Mouse (Mus musculus) ovary, adult 18-20 months (tissue): ENCODE results near the gene Tatdn2.
A peak's percentile ranks its signal among the peaks of the same experiment; 100 is the strongest.

ENCODE experiments used
- DNase-seq: peaks from one replicate; pipeline ENCODE4 v3.0.0; 2022; ENCODE audit warnings: low spot score, mixed read lengths

The Tatdn2 gene

GRCm38 (mm10) chr6:113714276-113714675 is 17.4 kb downstream of the Tatdn2 start:
- no peak for DNase-seq

DNA sequence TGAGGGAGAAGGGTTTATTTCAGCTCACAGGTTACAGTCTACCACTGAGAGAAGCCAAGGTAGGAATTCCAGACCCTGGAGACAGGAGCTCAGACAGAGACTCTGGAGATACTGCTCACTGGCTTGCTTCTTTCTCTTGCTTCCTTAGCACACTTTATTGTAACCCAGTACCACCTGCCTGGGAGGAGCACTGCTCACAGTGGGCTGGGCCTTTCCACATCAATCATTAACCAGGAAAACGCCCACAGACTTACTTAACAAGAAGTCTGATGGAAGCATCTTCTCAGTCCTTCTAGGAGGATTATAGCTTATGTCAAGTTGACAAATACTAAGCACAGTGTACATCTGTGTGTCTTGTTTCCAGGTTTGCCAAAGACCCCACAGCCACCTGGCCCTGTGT is 17.9 kb downstream of the Tatdn2 start:
- no peak for DNase-seq

DNA sequence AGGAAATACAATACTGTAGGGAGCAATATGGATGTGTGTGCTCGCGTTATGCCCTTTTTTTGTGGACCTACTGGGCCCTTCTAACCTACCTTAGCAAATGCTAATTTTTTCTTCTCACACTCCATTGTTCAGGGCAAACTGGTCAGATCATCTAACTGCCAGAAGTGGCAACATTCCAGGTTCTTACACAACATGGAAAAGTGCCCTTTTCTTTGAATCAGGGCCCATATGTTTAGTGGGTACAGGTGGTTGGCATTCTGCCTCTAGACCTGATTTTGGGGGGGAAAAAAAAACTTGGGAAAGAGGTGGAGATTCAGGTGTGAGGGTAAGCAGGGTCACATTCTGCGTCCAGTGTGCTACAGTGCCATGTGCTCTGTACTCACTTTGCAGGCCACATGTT is 20.7 kb downstream of the Tatdn2 start:
- no peak for DNase-seq

- no peak for DNase-seq
These were observed 23.0 kb downstream of the Tatdn2 start, which contains the start of gene Ghrl for GRCm38 (mm10) chr6:113719878-113720277. Ghrl (minus strand) TSS chr6:113719880.

DNA sequence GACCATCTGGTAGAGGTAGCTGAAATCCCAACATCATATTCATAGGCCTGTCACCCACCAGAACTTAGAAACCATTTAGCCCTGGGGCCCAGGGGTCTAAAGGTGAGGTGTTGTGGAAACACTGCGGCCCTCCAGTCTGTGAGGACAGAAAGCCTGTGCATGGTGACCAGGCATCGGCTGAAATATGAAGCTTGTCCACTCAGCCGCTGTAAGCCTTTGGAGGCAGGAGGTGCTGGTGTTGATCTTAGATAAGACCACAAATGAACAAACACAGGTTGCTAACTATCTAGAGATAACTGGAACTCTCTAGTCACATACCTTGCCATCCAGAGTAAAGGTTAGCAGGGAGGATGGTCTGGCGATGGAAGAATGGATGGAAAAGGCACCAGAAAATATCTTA is 24.2 kb downstream of the Tatdn2 start:
- DNase-seq, result no peak

- DNase-seq, result no peak
These were observed 31.3 kb downstream of the Tatdn2 start for GRCm38 (mm10) chr6:113728181-113728580.

- no peak for DNase-seq
These were observed 34.4 kb downstream of the Tatdn2 start for GRCm38 (mm10) chr6:113731296-113731695.

GRCm38 (mm10) chr6:113737318-113738046 is 40.6 kb downstream of the Tatdn2 start:
- no peak for DNase-seq

GRCm38 (mm10) chr6:113740236-113741217 is 43.7 kb downstream of the Tatdn2 start, which contains the start of gene Sec13:
Sec13 (minus strand) TSS chr6:113740743.
- DNase-seq, result peak; percentile 69

- DNase-seq, result no peak
These were observed 44.6 kb downstream of the Tatdn2 start for GRCm38 (mm10) chr6:113741425-113741824.

GRCm38 (mm10) chr6:113742321-113742720 is 45.5 kb downstream of the Tatdn2 start:
- no peak for DNase-seq

GRCm38 (mm10) chr6:113743111-113743510 is 46.3 kb downstream of the Tatdn2 start:
- DNase-seq, result no peak

- no peak for DNase-seq
These were observed 48.3 kb downstream of the Tatdn2 start for GRCm38 (mm10) chr6:113745117-113745516.

DNA sequence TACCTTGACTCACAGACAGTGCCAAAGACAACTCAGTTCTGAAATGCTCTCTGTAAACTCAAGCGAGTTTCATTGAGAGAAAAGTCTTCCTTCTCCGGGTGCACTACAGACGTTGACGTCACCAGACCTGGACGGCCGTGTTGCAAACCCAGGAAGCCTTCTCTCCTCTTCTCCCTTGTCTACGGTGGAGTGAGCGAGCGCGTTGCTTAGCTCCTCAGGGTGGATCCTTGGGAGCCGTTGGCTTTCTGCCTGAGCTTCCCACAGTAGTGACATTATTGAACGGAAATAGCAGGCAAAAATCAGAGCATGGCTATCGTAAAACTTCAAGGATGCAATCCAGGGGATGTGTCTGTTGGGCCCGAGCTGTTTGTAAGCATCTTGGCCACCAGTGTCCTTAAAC is 50.4 kb downstream of the Tatdn2 start:
- no peak for DNase-seq

DNA sequence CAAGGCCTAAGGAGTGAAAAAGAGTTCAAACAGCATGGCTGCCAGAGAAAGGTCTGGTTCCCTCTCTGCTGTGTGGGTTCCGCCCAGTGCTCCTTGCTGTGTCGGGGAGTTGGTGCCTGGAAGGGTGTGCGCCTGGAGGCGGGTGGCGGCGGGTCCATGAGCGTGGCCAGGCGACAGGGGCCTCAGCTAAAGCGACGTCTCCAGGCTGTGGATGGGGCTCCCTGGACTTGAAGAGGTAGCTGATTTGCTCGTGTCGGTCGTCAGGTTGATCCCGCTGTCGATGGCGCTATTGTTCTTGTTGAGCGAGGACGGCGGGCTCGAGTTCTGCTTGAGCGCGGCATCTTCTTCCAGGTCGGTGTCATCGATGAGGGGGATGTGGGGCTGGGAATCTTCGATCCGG is 51.5 kb downstream of the Tatdn2 start:
- DNase-seq, result no peak

GRCm38 (mm10) chr6:113749119-113749685 is 52.4 kb downstream of the Tatdn2 start:
- DNase-seq, result no peak
